Mouse (Mus musculus) splenic B cell, adult 2 months (primary cell): ENCODE results near the gene Sytl2.

ENCODE experiments used
- DNase-seq: peaks from one replicate; pipeline ENCODE4 v3.0.0-alpha.2; 2011; ENCODE audit warnings: low read depth, low spot score
- H3K27me3 ChIP-seq: 2 replicates; pipeline ENCODE4 v1.6.1; 2012; ENCODE audit warnings: mild to moderate bottlenecking, low read length, moderate library complexity, mixed read lengths; ENCODE audit not compliant: control insufficient read depth, poor library complexity, insufficient read depth, severe bottlenecking
- H3K36me3 ChIP-seq: 2 replicates; pipeline ENCODE4 v1.6.1; 2012; ENCODE audit warnings: mild to moderate bottlenecking, low read length, moderate library complexity, mixed read lengths; ENCODE audit not compliant: control insufficient read depth, poor library complexity, insufficient read depth, severe bottlenecking

Gene Sytl2

GRCm38 (mm10) chr7:90301942-90302646 lies at the start of gene Sytl2:
Gene Sytl2 (plus strand): TSS chr7:90302252.
- Histone ChIP-seq H3K27me3 (no peaks in the 10 kb centered on the region; the same call in 1 of the 2 replicates), H3K36me3 (no peaks in the 10 kb centered on the region)
- peak; percentile 65 for DNase-seq

GRCm38 (mm10) chr7:90252946-90253345 lies 49.1 kb upstream of the Sytl2 start:
- no peak for DNase-seq
- no peaks in the 10 kb centered on the region for H3K27me3 ChIP-seq

GRCm38 (mm10) chr7:90258701-90259100 lies 43.4 kb upstream of the Sytl2 start:
- Histone ChIP-seq H3K27me3 (no peaks in the 10 kb centered on the region), H3K36me3 (no peaks in the 10 kb centered on the region)
- DNase-seq: no peak

More at GRCm38 (mm10) chr7:90252946-90253345, 49.1 kb upstream of the Sytl2 start:
- H3K36me3 ChIP-seq: no peaks in the 10 kb centered on the region

- Histone ChIP-seq H3K36me3 (no peaks in the 10 kb centered on the region), H3K27me3 (no peaks in the 10 kb centered on the region)
- DNase-seq: no peak
Observed at GRCm38 (mm10) chr7:90259899-90260298, 42.2 kb upstream of the Sytl2 start.

- Histone ChIP-seq H3K36me3 (no peaks in the 10 kb centered on the region), H3K27me3 (no peaks in the 10 kb centered on the region)
- no peak for DNase-seq
Observed at GRCm38 (mm10) chr7:90261902-90262599, 40.0 kb upstream of the Sytl2 start.

- DNase-seq: peak; percentile 78
- Histone ChIP-seq H3K27me3 (no peaks in the 10 kb centered on the region), H3K36me3 (no peaks in the 10 kb centered on the region)
Observed at GRCm38 (mm10) chr7:90265289-90265970, 36.6 kb upstream of the Sytl2 start, which contains the start of gene Ccdc83. Gene Ccdc83 (minus strand): TSS chr7:90265777.

GRCm38 (mm10) chr7:90270141-90270540 lies 31.9 kb upstream of the Sytl2 start:
- no peaks in the 10 kb centered on the region for H3K36me3 ChIP-seq

GRCm38 (mm10) chr7:90274561-90275100 lies 27.4 kb upstream of the Sytl2 start:
- no peaks in the 10 kb centered on the region for H3K27me3 ChIP-seq
- DNase-seq: no peak

More at GRCm38 (mm10) chr7:90270141-90270540, 31.9 kb upstream of the Sytl2 start:
- H3K27me3 ChIP-seq: no peaks in the 10 kb centered on the region
- DNase-seq: no peak

GRCm38 (mm10) chr7:90277246-90277645 lies 24.8 kb upstream of the Sytl2 start:
- Histone ChIP-seq H3K27me3 (no peaks in the 10 kb centered on the region), H3K36me3 (no peaks in the 10 kb centered on the region)
- no peak for DNase-seq

More at GRCm38 (mm10) chr7:90274561-90275100, 27.4 kb upstream of the Sytl2 start:
- H3K36me3 ChIP-seq: no peaks in the 10 kb centered on the region

- Histone ChIP-seq H3K27me3 (no peaks in the 10 kb centered on the region), H3K36me3 (no peaks in the 10 kb centered on the region)
- no peak for DNase-seq
Observed at GRCm38 (mm10) chr7:90277769-90278168, 24.3 kb upstream of the Sytl2 start.

- no peaks in the 10 kb centered on the region for H3K27me3 ChIP-seq
- H3K36me3 ChIP-seq: no peaks in the 10 kb centered on the region
- DNase-seq: no peak
Observed at GRCm38 (mm10) chr7:90279136-90279535, 22.9 kb upstream of the Sytl2 start.

GRCm38 (mm10) chr7:90280274-90280875 lies 21.7 kb upstream of the Sytl2 start:
- Histone ChIP-seq H3K27me3 (no peaks in the 10 kb centered on the region), H3K36me3 (no peaks in the 10 kb centered on the region)
- peak; percentile 74 for DNase-seq

GRCm38 (mm10) chr7:90280878-90281277 lies 21.2 kb upstream of the Sytl2 start:
- DNase-seq: no peak
- H3K27me3 ChIP-seq: no peaks in the 10 kb centered on the region
- H3K36me3 ChIP-seq: no peaks in the 10 kb centered on the region

GRCm38 (mm10) chr7:90281759-90282546 lies 20.1 kb upstream of the Sytl2 start:
- no peaks in the 10 kb centered on the region for H3K27me3 ChIP-seq
- no peak for DNase-seq
- no peaks in the 10 kb centered on the region for H3K36me3 ChIP-seq
